Mouse (Mus musculus): Measurements from ENCODE around the gene Tex36. TPM values are rescaled to one million over a fixed set of nuclear protein-coding genes. Genes with fewer than 3 reads are reported as not detected.

The Tex36 gene
- polyA plus RNA-seq, 1 experiment from 2014 or later, result not detected

GRCm38 (mm10) chr7:133604427-133605081 lies 2.6 kb upstream of the Tex36 start:
- WGBS, result 43% methylated on average over 13 of the region's 13 CpGs
- Histone ChIP-seq H3K27ac (ENCODE audit: low read depth, low read length) (no peak overlapping the region), H3K4me1 (ENCODE audit: control insufficient read depth, insufficient read depth, low read length) (peaks cover 18% of the 10 kb centered on the region), H3K4me3 (ENCODE audit: low read length) (no peak overlapping the region), H3K27me3 (ENCODE audit: control insufficient read depth, insufficient read depth, low read length) (no peaks in the 10 kb centered on the region), H3K9me3 (ENCODE audit: control insufficient read depth, low read length) (no peaks in the 10 kb centered on the region), H3K36me3 (ENCODE audit: control insufficient read depth, insufficient read depth, low read length) (no peaks in the 10 kb centered on the region), H3K4me2 (replicated peaks; ENCODE audit: low read depth, low read length) (no peak overlapping the region), H3K9ac (ENCODE audit: low read depth, low read length) (no peak overlapping the region)
- ATAC-seq (ENCODE audit: low FRiP score, low TSS enrichment), result no peak

GRCm38 (mm10) chr7:133603156-133603555 lies 1.2 kb upstream of the Tex36 start:
- H3K4me1 ChIP-seq (ENCODE audit: control insufficient read depth, insufficient read depth, low read length), result peaks cover 16% of the 10 kb centered on the region
- H3K9ac ChIP-seq (ENCODE audit: low read depth, low read length), result no peak overlapping the region
- 84% methylated on average over 2 of the region's 2 CpGs for WGBS
- H3K36me3 ChIP-seq (ENCODE audit: control insufficient read depth, insufficient read depth, low read length), result no peaks in the 10 kb centered on the region
- no peaks in the 10 kb centered on the region for H3K9me3 ChIP-seq (ENCODE audit: control insufficient read depth, low read length)
- H3K27me3 ChIP-seq (ENCODE audit: control insufficient read depth, insufficient read depth, low read length), result no peaks in the 10 kb centered on the region
- no peak overlapping the region for H3K4me2 ChIP-seq (replicated peaks; ENCODE audit: low read depth, low read length)
- H3K4me3 ChIP-seq (ENCODE audit: low read length), result no peak overlapping the region
- ATAC-seq (ENCODE audit: low FRiP score, low TSS enrichment), result no peak
- no peak overlapping the region for H3K27ac ChIP-seq (ENCODE audit: low read depth, low read length)

- 56% methylated on average over 1 of the region's 1 CpGs for WGBS
- ATAC-seq (ENCODE audit: low FRiP score, low TSS enrichment), result no peak
Observed at GRCm38 (mm10) chr7:133600558-133600957, 1.4 kb downstream of the Tex36 start.

GRCm38 (mm10) chr7:133591750-133592149 lies 10.2 kb downstream of the Tex36 start:
- Histone ChIP-seq H3K4me2 (replicated peaks; ENCODE audit: low read depth, low read length) (no peak overlapping the region), H3K9ac (ENCODE audit: low read depth, low read length) (no peak overlapping the region), H3K4me3 (ENCODE audit: low read length) (no peak overlapping the region), H3K27me3 (ENCODE audit: control insufficient read depth, insufficient read depth, low read length) (no peaks in the 10 kb centered on the region), H3K27ac (ENCODE audit: low read depth, low read length) (no peak overlapping the region), H3K36me3 (ENCODE audit: control insufficient read depth, insufficient read depth, low read length) (no peaks in the 10 kb centered on the region), H3K9me3 (ENCODE audit: control insufficient read depth, low read length) (no peaks in the 10 kb centered on the region), H3K4me1 (ENCODE audit: control insufficient read depth, insufficient read depth, low read length) (no peaks in the 10 kb centered on the region)
- WGBS, result 88% methylated on average over 1 of the region's 1 CpGs
- no peak for ATAC-seq (ENCODE audit: low FRiP score, low TSS enrichment)

More at GRCm38 (mm10) chr7:133600558-133600957, 1.4 kb downstream of the Tex36 start:
- Histone ChIP-seq H3K27me3 (ENCODE audit: control insufficient read depth, insufficient read depth, low read length) (no peaks in the 10 kb centered on the region), H3K9ac (ENCODE audit: low read depth, low read length) (no peak overlapping the region), H3K4me2 (replicated peaks; ENCODE audit: low read depth, low read length) (no peak overlapping the region), H3K9me3 (ENCODE audit: control insufficient read depth, low read length) (no peaks in the 10 kb centered on the region), H3K27ac (ENCODE audit: low read depth, low read length) (no peak overlapping the region), H3K36me3 (ENCODE audit: control insufficient read depth, insufficient read depth, low read length) (no peaks in the 10 kb centered on the region), H3K4me3 (ENCODE audit: low read length) (no peak overlapping the region), H3K4me1 (ENCODE audit: control insufficient read depth, insufficient read depth, low read length) (peaks cover 6% of the 10 kb centered on the region; the same call in 1 of the 2 replicates)

- WGBS, result 73% methylated on average over 6 of the region's 6 CpGs
- no peak overlapping the region for H3K9ac ChIP-seq (ENCODE audit: low read depth, low read length)
- H3K36me3 ChIP-seq (ENCODE audit: control insufficient read depth, insufficient read depth, low read length), result no peaks in the 10 kb centered on the region
- no peak overlapping the region for H3K4me3 ChIP-seq (ENCODE audit: low read length)
- no peak for ATAC-seq (ENCODE audit: low FRiP score, low TSS enrichment)
- no peaks in the 10 kb centered on the region for H3K27me3 ChIP-seq (ENCODE audit: control insufficient read depth, insufficient read depth, low read length)
- no peak overlapping the region for H3K4me2 ChIP-seq (replicated peaks; ENCODE audit: low read depth, low read length)
- H3K4me1 ChIP-seq (ENCODE audit: control insufficient read depth, insufficient read depth, low read length), result no peaks in the 10 kb centered on the region
- H3K9me3 ChIP-seq (ENCODE audit: control insufficient read depth, low read length), result no peaks in the 10 kb centered on the region
- no peak overlapping the region for H3K27ac ChIP-seq (ENCODE audit: low read depth, low read length)
Observed at GRCm38 (mm10) chr7:133583216-133583615, 18.7 kb downstream of the Tex36 start.

GRCm38 (mm10) chr7:133580296-133580640 lies 21.7 kb downstream of the Tex36 start:
- H3K27me3 ChIP-seq (ENCODE audit: control insufficient read depth, insufficient read depth, low read length), result no peaks in the 10 kb centered on the region
- H3K4me3 ChIP-seq (ENCODE audit: low read length), result no peak overlapping the region
- H3K4me1 ChIP-seq (ENCODE audit: control insufficient read depth, insufficient read depth, low read length), result peaks cover 12% of the 10 kb centered on the region; the same call in 1 of the 2 replicates
- ATAC-seq (ENCODE audit: low FRiP score, low TSS enrichment), result no peak
- no peaks in the 10 kb centered on the region for H3K9me3 ChIP-seq (ENCODE audit: control insufficient read depth, low read length)
- H3K27ac ChIP-seq (ENCODE audit: low read depth, low read length), result no peak overlapping the region
- no peak overlapping the region for H3K9ac ChIP-seq (ENCODE audit: low read depth, low read length)
- WGBS, result 90% methylated on average over 4 of the region's 4 CpGs
- H3K4me2 ChIP-seq (replicated peaks; ENCODE audit: low read depth, low read length), result no peak overlapping the region
- H3K36me3 ChIP-seq (ENCODE audit: control insufficient read depth, insufficient read depth, low read length), result no peaks in the 10 kb centered on the region

GRCm38 (mm10) chr7:133579491-133580295 lies 22.3 kb downstream of the Tex36 start:
- WGBS, result 80% methylated on average over 20 of the region's 20 CpGs
- no peak overlapping the region for H3K4me2 ChIP-seq (replicated peaks; ENCODE audit: low read depth, low read length)
- no peaks in the 10 kb centered on the region for H3K9me3 ChIP-seq (ENCODE audit: control insufficient read depth, low read length)
- no peak overlapping the region for H3K4me3 ChIP-seq (ENCODE audit: low read length)
- no peaks in the 10 kb centered on the region for H3K27me3 ChIP-seq (ENCODE audit: control insufficient read depth, insufficient read depth, low read length)
- H3K36me3 ChIP-seq (ENCODE audit: control insufficient read depth, insufficient read depth, low read length), result no peaks in the 10 kb centered on the region
- H3K27ac ChIP-seq (ENCODE audit: low read depth, low read length), result no peak overlapping the region
- no peak for ATAC-seq (ENCODE audit: low FRiP score, low TSS enrichment)
- H3K4me1 ChIP-seq (ENCODE audit: control insufficient read depth, insufficient read depth, low read length), result peaks cover 12% of the 10 kb centered on the region; the same call in 1 of the 2 replicates
- no peak overlapping the region for H3K9ac ChIP-seq (ENCODE audit: low read depth, low read length)

GRCm38 (mm10) chr7:133576825-133577224 lies 25.1 kb downstream of the Tex36 start:
- H3K4me2 ChIP-seq (replicated peaks; ENCODE audit: low read depth, low read length), result no peak overlapping the region
- 11% methylated on average over 4 of the region's 4 CpGs for WGBS
- peak; percentile 74 for ATAC-seq (ENCODE audit: low FRiP score, low TSS enrichment)
- peaks cover 12% of the 10 kb centered on the region; the same call in 1 of the 2 replicates for H3K4me1 ChIP-seq (ENCODE audit: control insufficient read depth, insufficient read depth, low read length)
- no peaks in the 10 kb centered on the region for H3K9me3 ChIP-seq (ENCODE audit: control insufficient read depth, low read length)
- H3K27me3 ChIP-seq (ENCODE audit: control insufficient read depth, insufficient read depth, low read length), result no peaks in the 10 kb centered on the region
- no peak overlapping the region for H3K9ac ChIP-seq (ENCODE audit: low read depth, low read length)
- no peaks in the 10 kb centered on the region for H3K36me3 ChIP-seq (ENCODE audit: control insufficient read depth, insufficient read depth, low read length)
- H3K27ac ChIP-seq (ENCODE audit: low read depth, low read length), result no peak overlapping the region
- H3K4me3 ChIP-seq (ENCODE audit: low read length), result no peak overlapping the region

- 67% methylated on average over 6 of the region's 6 CpGs for WGBS
- no peaks in the 10 kb centered on the region for H3K36me3 ChIP-seq (ENCODE audit: control insufficient read depth, insufficient read depth, low read length)
- no peak overlapping the region; the same call in 1 of the 2 replicates for H3K9ac ChIP-seq (ENCODE audit: low read depth, low read length)
- no peak overlapping the region for H3K4me3 ChIP-seq (ENCODE audit: low read length)
- H3K27me3 ChIP-seq (ENCODE audit: control insufficient read depth, insufficient read depth, low read length), result no peaks in the 10 kb centered on the region
- ATAC-seq (ENCODE audit: low FRiP score, low TSS enrichment), result no peak
- no peak overlapping the region for H3K27ac ChIP-seq (ENCODE audit: low read depth, low read length)
- no peaks in the 10 kb centered on the region for H3K9me3 ChIP-seq (ENCODE audit: control insufficient read depth, low read length)
- H3K4me2 ChIP-seq (replicated peaks; ENCODE audit: low read depth, low read length), result no peak overlapping the region
- peaks cover 13% of the 10 kb centered on the region; the same call in 1 of the 2 replicates for H3K4me1 ChIP-seq (ENCODE audit: control insufficient read depth, insufficient read depth, low read length)
Observed at GRCm38 (mm10) chr7:133576281-133576680, 25.7 kb downstream of the Tex36 start.
